Mouse (Mus musculus) adrenal gland (tissue): ENCODE measurements around the gene Clec2l.

ENCODE experiments used
- intact Hi-C: fragments of 180-260 bp; cut with DNase I; formaldehyde crosslinking; loops from one replicate; pipeline ENCODE4 v1.15.1; 2025
- long read RNA-seq, 2 experiments: library from polyadenylated mRNA; unstranded; transcript quantifications; one replicate each; pipeline ENCODE4 v2.0.0; 2020; ENCODE audit warnings: borderline replicate concordance in 1 of 2; ENCODE audit not compliant: insufficient replicate concordance in 1 of 2

The Clec2l gene
- long read RNA-seq, experiment 1, partial matches to known transcripts = 1 of 2 reads
- long read RNA-seq, experiment 1, other reads (novel, unspliced or antisense) = 0 of 2 reads
- long read RNA-seq, experiment 2 = 0 reads

- intact Hi-C loops = no loop called here
Measured at GRCm38 (mm10) chr6:38662714-38663615, at the start of gene Clec2l. TSS of gene Clec2l (plus strand) at chr6:38663069.

GRCm38 (mm10) chr6:38622406-38622805 lies 40.5 kb upstream of the Clec2l start:
- intact Hi-C loops = no loop called here

- intact Hi-C loops = no loop called here
Measured at GRCm38 (mm10) chr6:38623457-38623856, 39.4 kb upstream of the Clec2l start.

- intact Hi-C loops = no loop called here
Measured at GRCm38 (mm10) chr6:38624439-38624838, 38.4 kb upstream of the Clec2l start.

- intact Hi-C loops = no loop called here
Measured at GRCm38 (mm10) chr6:38626086-38626485, 36.8 kb upstream of the Clec2l start.

GRCm38 (mm10) chr6:38627081-38627480 lies 35.8 kb upstream of the Clec2l start:
- intact Hi-C loops = no loop called here

- intact Hi-C loops = no loop called here
Measured at GRCm38 (mm10) chr6:38627486-38627885, 35.4 kb upstream of the Clec2l start.

- intact Hi-C loops = no loop called here
Measured at GRCm38 (mm10) chr6:38629556-38629955, 33.3 kb upstream of the Clec2l start.

GRCm38 (mm10) chr6:38632826-38633225 lies 30.0 kb upstream of the Clec2l start:
- intact Hi-C loops = no loop called here

- intact Hi-C loops = no loop called here
Measured at GRCm38 (mm10) chr6:38634461-38634860, 28.4 kb upstream of the Clec2l start.

GRCm38 (mm10) chr6:38635941-38636851 lies 26.7 kb upstream of the Clec2l start:
- intact Hi-C loops = no loop called here

GRCm38 (mm10) chr6:38636852-38637618 lies 25.8 kb upstream of the Clec2l start, which contains the start of gene Klrg2:
TSS of gene Klrg2 (minus strand) at chr6:38637242.
- intact Hi-C loops = no loop called here

- intact Hi-C loops = no loop called here
Measured at GRCm38 (mm10) chr6:38640401-38640800, 22.5 kb upstream of the Clec2l start.

- intact Hi-C loops = no loop called here
Measured at GRCm38 (mm10) chr6:38641228-38641627, 21.6 kb upstream of the Clec2l start.

- intact Hi-C loops = no loop called here
Measured at GRCm38 (mm10) chr6:38641645-38642044, 21.2 kb upstream of the Clec2l start.

GRCm38 (mm10) chr6:38642593-38642992 lies 20.3 kb upstream of the Clec2l start:
- intact Hi-C loops = no loop called here

GRCm38 (mm10) chr6:38643039-38643438 lies 19.8 kb upstream of the Clec2l start:
- intact Hi-C loops = no loop called here

- intact Hi-C loops = no loop called here
Measured at GRCm38 (mm10) chr6:38649545-38649944, 13.3 kb upstream of the Clec2l start.

- intact Hi-C loops = loop anchor here (2.0 kb wide), 2 partner anchors 44 to 260 kb away; no protein-coding TSS in a partner anchor
Measured at GRCm38 (mm10) chr6:38650263-38650937, 12.5 kb upstream of the Clec2l start.

GRCm38 (mm10) chr6:38661626-38662025 lies 1.2 kb upstream of the Clec2l start:
- intact Hi-C loops = no loop called here
